Mouse (Mus musculus): ENCODE results near the gene Fosl1. TPM values are rescaled to one million over a fixed set of nuclear protein-coding genes. Genes with fewer than 3 reads are reported as not detected.

Fosl1 gene
- polyA plus RNA-seq, 1 experiment: 15.4 TPM

DNA sequence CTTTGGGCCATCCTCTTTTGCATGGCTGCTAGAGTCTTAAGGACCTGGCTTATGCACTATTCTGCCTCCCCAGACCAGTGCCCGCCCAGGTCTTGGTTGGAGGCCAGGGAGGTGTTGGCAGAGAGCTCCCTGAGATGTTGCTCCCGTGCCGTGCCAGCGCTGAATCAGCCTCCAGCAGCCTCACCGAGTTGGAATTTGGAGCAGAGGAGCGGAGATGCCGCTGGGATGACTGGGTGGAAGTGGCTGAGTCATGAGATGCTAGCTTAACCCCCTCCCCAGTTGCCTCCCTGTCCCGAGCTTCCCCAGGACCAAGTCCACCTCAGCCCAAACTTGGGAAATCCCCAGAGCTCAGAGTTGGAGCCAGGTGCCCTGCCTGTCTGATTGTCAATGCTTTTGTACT lies 17.5 kb upstream of the Fosl1 start:
- Histone ChIP-seq H3K27me3 (ENCODE audit: control insufficient read depth, insufficient read depth, insufficient read length) (no peaks in the 10 kb centered on the region), H3K4me3 (no peak overlapping the region), H3ac (ENCODE audit: control insufficient read depth, insufficient read length) (no peak overlapping the region), H3K4me2 (ENCODE audit: low read depth) (peak overlapping the region; percentile 59), H3K36me3 (ENCODE audit: control insufficient read depth, insufficient read depth) (peaks cover 8% of the 10 kb centered on the region), H3K79me2 (ENCODE audit: control insufficient read depth, insufficient read depth) (peaks cover 18% of the 10 kb centered on the region)
- TF ChIP-seq MYOG (IDR thresholded peaks at IDR 0.05; ENCODE audit: control insufficient read depth in 1 of 3, insufficient read depth in 1 of 3, insufficient read length in 2 of 3, low read depth in 2 of 3) (peak in 1 of 3 experiments; percentile 46), CEBPB (IDR thresholded peaks at IDR 0.05; ENCODE audit: insufficient read depth, poor library complexity, severe bottlenecking) (no peak), MYOD1 (IDR thresholded peaks at IDR 0.05; ENCODE audit: control insufficient read depth in 1 of 3, insufficient read length in 2 of 3, low read depth in 2 of 3) (peak in 1 of 3 experiments; percentile 58), POLR2AphosphoS2 (IDR thresholded peaks at IDR 0.05; ENCODE audit: insufficient read length, low read depth) (peak; percentile 62), POLR2A (IDR thresholded peaks at IDR 0.05; ENCODE audit: insufficient read length, low read depth) (no peak)

- no peak for TF ChIP-seq MAX (IDR thresholded peaks at IDR 0.05; ENCODE audit: low read depth)
- TF ChIP-seq MYOD1 (IDR thresholded peaks at IDR 0.05; ENCODE audit: control insufficient read depth in 1 of 3, insufficient read length in 2 of 3, low read depth in 2 of 3): peak; percentile 65 to 96 (median 83)
- peak; percentile 68 for TF ChIP-seq TCF3 (IDR thresholded peaks at IDR 0.05; ENCODE audit: insufficient read length, low read depth)
- no peak for TF ChIP-seq USF1 (IDR thresholded peaks at IDR 0.05; ENCODE audit: low read depth)
- TF ChIP-seq CEBPB (IDR thresholded peaks at IDR 0.05; ENCODE audit: insufficient read depth, poor library complexity, severe bottlenecking): no peak
- TF ChIP-seq TCF12 (IDR thresholded peaks at IDR 0.05; ENCODE audit: insufficient read depth, poor library complexity, severe bottlenecking): peak; percentile 60
- no peak for TF ChIP-seq POLR2AphosphoS2 (IDR thresholded peaks at IDR 0.05; ENCODE audit: insufficient read length, low read depth)
- TF ChIP-seq MYOG (IDR thresholded peaks at IDR 0.05; ENCODE audit: control insufficient read depth in 1 of 3, insufficient read depth in 1 of 3, insufficient read length in 2 of 3, low read depth in 2 of 3): peak; percentile 87 to 96 (median 87)
- no peak for TF ChIP-seq E2F4 (IDR thresholded peaks at IDR 0.05; ENCODE audit: insufficient read depth)
- no peak for TF ChIP-seq POLR2A (IDR thresholded peaks at IDR 0.05; ENCODE audit: insufficient read length, low read depth)
- no peak for TF ChIP-seq SRF (IDR thresholded peaks at IDR 0.05; ENCODE audit: control insufficient read depth, insufficient read length, low read depth)
- TF ChIP-seq REST (IDR thresholded peaks at IDR 0.05; ENCODE audit: insufficient read depth, insufficient read length): no peak
- H3K4me2 ChIP-seq (ENCODE audit: low read depth): peak overlapping the region; percentile 59
- H3K4me3 ChIP-seq: no peak overlapping the region
- peaks cover 14% of the 10 kb centered on the region for H3K79me2 ChIP-seq (ENCODE audit: control insufficient read depth, insufficient read depth)
- no peak overlapping the region for H3ac ChIP-seq (ENCODE audit: control insufficient read depth, insufficient read length)
- H3K27me3 ChIP-seq (ENCODE audit: control insufficient read depth, insufficient read depth, insufficient read length): no peaks in the 10 kb centered on the region
- H3K36me3 ChIP-seq (ENCODE audit: control insufficient read depth, insufficient read depth): peaks cover 8% of the 10 kb centered on the region
Measured at GRCm38 (mm10) chr19:5430408-5430807, 16.9 kb upstream of the Fosl1 start.

- Histone ChIP-seq H3K36me3 (ENCODE audit: control insufficient read depth, insufficient read depth) (peaks cover 4% of the 10 kb centered on the region), H3ac (ENCODE audit: control insufficient read depth, insufficient read length) (no peak overlapping the region), H3K79me2 (ENCODE audit: control insufficient read depth, insufficient read depth) (no peaks in the 10 kb centered on the region), H3K4me2 (ENCODE audit: low read depth) (peak overlapping the region; percentile 88), H3K4me3 (no peak overlapping the region), H3K27me3 (ENCODE audit: control insufficient read depth, insufficient read depth, insufficient read length) (no peaks in the 10 kb centered on the region)
- TF ChIP-seq TCF3 (IDR thresholded peaks at IDR 0.05; ENCODE audit: insufficient read length, low read depth): no peak
- no peak for TF ChIP-seq MAX (IDR thresholded peaks at IDR 0.05; ENCODE audit: low read depth)
- TF ChIP-seq TCF12 (IDR thresholded peaks at IDR 0.05; ENCODE audit: insufficient read depth, poor library complexity, severe bottlenecking): no peak
- TF ChIP-seq REST (IDR thresholded peaks at IDR 0.05; ENCODE audit: insufficient read depth, insufficient read length): no peak
- no peak for TF ChIP-seq E2F4 (IDR thresholded peaks at IDR 0.05; ENCODE audit: insufficient read depth)
- no peak for TF ChIP-seq SRF (IDR thresholded peaks at IDR 0.05; ENCODE audit: control insufficient read depth, insufficient read length, low read depth)
- peak in 1 of 3 experiments; percentile 17 for TF ChIP-seq MYOG (IDR thresholded peaks at IDR 0.05; ENCODE audit: control insufficient read depth in 1 of 3, insufficient read depth in 1 of 3, insufficient read length in 2 of 3, low read depth in 2 of 3)
- no peak for TF ChIP-seq POLR2A (IDR thresholded peaks at IDR 0.05; ENCODE audit: insufficient read length, low read depth)
- peak in 1 of 3 experiments; percentile 26 for TF ChIP-seq MYOD1 (IDR thresholded peaks at IDR 0.05; ENCODE audit: control insufficient read depth in 1 of 3, insufficient read length in 2 of 3, low read depth in 2 of 3)
- TF ChIP-seq POLR2AphosphoS2 (IDR thresholded peaks at IDR 0.05; ENCODE audit: insufficient read length, low read depth): no peak
- no peak for TF ChIP-seq USF1 (IDR thresholded peaks at IDR 0.05; ENCODE audit: low read depth)
- 0 out of 2 replicates have a peak, but pooled peaks have one; percentile 47 for TF ChIP-seq CEBPB (IDR thresholded peaks at IDR 0.05; ENCODE audit: insufficient read depth, poor library complexity, severe bottlenecking)
Measured at GRCm38 (mm10) chr19:5431911-5432464, 15.4 kb upstream of the Fosl1 start.

- Histone ChIP-seq H3ac (ENCODE audit: control insufficient read depth, insufficient read length) (no peak overlapping the region), H3K79me2 (ENCODE audit: control insufficient read depth, insufficient read depth) (no peaks in the 10 kb centered on the region), H3K36me3 (ENCODE audit: control insufficient read depth, insufficient read depth) (no peaks in the 10 kb centered on the region), H3K27me3 (ENCODE audit: control insufficient read depth, insufficient read depth, insufficient read length) (no peaks in the 10 kb centered on the region), H3K4me2 (ENCODE audit: low read depth) (peak overlapping the region; percentile 88), H3K4me3 (peak overlapping the region; percentile 1)
- no peak for TF ChIP-seq MAX (IDR thresholded peaks at IDR 0.05; ENCODE audit: low read depth)
- TF ChIP-seq USF1 (IDR thresholded peaks at IDR 0.05; ENCODE audit: low read depth): no peak
- TF ChIP-seq MYOD1 (IDR thresholded peaks at IDR 0.05; ENCODE audit: control insufficient read depth in 1 of 3, insufficient read length in 2 of 3, low read depth in 2 of 3): peak in 1 of 3 experiments; percentile 5
Measured at GRCm38 (mm10) chr19:5432992-5433852, 14.1 kb upstream of the Fosl1 start.

Data from myocyte (in vitro differentiated cells).